Mouse (Mus musculus) stomach, embryonic 14.5 days (tissue): ENCODE results near the gene Lekr1. TPM values are rescaled to one million over a fixed set of nuclear protein-coding genes. Genes with fewer than 3 reads are reported as not detected.

Source experiments
- ATAC-seq: fragments of 200-750 bp; cut with Nextera tagmentation; 2 replicates; pipeline ENCODE4 v1.8.0; 2017; ENCODE audit warnings: low read depth, moderate TSS enrichment; ENCODE audit not compliant: insufficient number of reproducible peaks, insufficient read depth, low FRiP score
- H3K27ac ChIP-seq: fragments of 300-500 bp; sonication (generic); 2 replicates; pipeline ENCODE4 v1.5.1; 2014; ENCODE audit warnings: mild to moderate bottlenecking, low read length, moderate library complexity, mixed read lengths
- H3K27me3 ChIP-seq: fragments of 300-500 bp; sonication (generic); 2 replicates; pipeline ENCODE4 v1.6.1; 2014; ENCODE audit warnings: low read length, control low read depth, mixed read lengths; ENCODE audit not compliant: control insufficient read depth, insufficient read depth
- H3K36me3 ChIP-seq: fragments of 300-500 bp; sonication (generic); 2 replicates; pipeline ENCODE4 v1.6.1; 2014; ENCODE audit warnings: mild to moderate bottlenecking, control low read depth, low read length, moderate library complexity, mixed read lengths; ENCODE audit not compliant: control insufficient read depth, insufficient read depth
- H3K4me1 ChIP-seq: fragments of 300-500 bp; sonication (generic); 2 replicates; pipeline ENCODE4 v1.6.1; 2014; ENCODE audit warnings: low read length, control low read depth, mixed read lengths; ENCODE audit not compliant: control insufficient read depth, insufficient read depth
- H3K4me2 ChIP-seq: fragments of 300-500 bp; sonication (generic); replicated peaks from 2 replicates; pipeline ENCODE4 v1.6.1; 2014; ENCODE audit warnings: low read depth, low read length, control low read depth
- H3K4me3 ChIP-seq: fragments of 300-500 bp; sonication (generic); 2 replicates; pipeline ENCODE4 v1.5.1; 2014; ENCODE audit warnings: low read depth, low read length, control low read depth
- H3K9ac ChIP-seq: fragments of 300-500 bp; sonication (generic); replicated peaks from 2 replicates; pipeline ENCODE4 v1.6.1; 2014; ENCODE audit warnings: low read depth, mild to moderate bottlenecking, control low read depth, low read length, moderate library complexity, mixed read lengths
- H3K9me3 ChIP-seq: fragments of 300-500 bp; sonication (generic); 2 replicates; pipeline ENCODE4 v1.6.1; 2016; ENCODE audit warnings: low read depth, low read length, control low read depth; ENCODE audit not compliant: control insufficient read depth
- WGBS: fragments of 180-500 bp; shearing (Covaris S2); extraction: QIAGEN DNeasy Blood & Tissue Kit; methylation state at CpG from one replicate; pipeline ENCODE4 v1.1.7; 2014; 5-methylcytosine and 5-hydroxymethylcytosine counted together
- polyA plus RNA-seq: library from polyadenylated mRNA; unstranded; fragments of >200 nt; fragmentation: Nextera tagmentation; extraction: Ambion mirVana; gene quantifications from 2 replicates; pipeline ENCODE4 v1.2.1, GENCODE M21; 2014

Gene Lekr1
- polyA plus RNA-seq, 1 experiment from 2014 or later, result 12.3 TPM

GRCm38 (mm10) chr3:65858118-65858517, 192.1 kb downstream of the Lekr1 start:
- Histone ChIP-seq H3K9me3 (no peaks in the 10 kb centered on the region), H3K36me3 (no peaks in the 10 kb centered on the region), H3K4me2 (no peak overlapping the region), H3K27me3 (no peaks in the 10 kb centered on the region), H3K9ac (no peak overlapping the region), H3K4me3 (no peak overlapping the region), H3K4me1 (peaks cover 16% of the 10 kb centered on the region; the same call in 1 of the 2 replicates), H3K27ac (no peak overlapping the region)
- WGBS, result 51% methylated on average over 11 of the region's 11 CpGs
- ATAC-seq, result no peak

- H3K9me3 ChIP-seq, result no peaks in the 10 kb centered on the region
- H3K4me1 ChIP-seq, result peaks cover 16% of the 10 kb centered on the region; the same call in 1 of the 2 replicates
- 16% methylated on average over 13 of the region's 13 CpGs for WGBS
- H3K4me2 ChIP-seq, result 0 out of 2 replicates have a peak overlapping the region, but pooled peaks have one; percentile 0
- no peak overlapping the region for H3K4me3 ChIP-seq
- no peaks in the 10 kb centered on the region for H3K36me3 ChIP-seq
- ATAC-seq, result no peak
- H3K27ac ChIP-seq, result no peak overlapping the region
- no peaks in the 10 kb centered on the region for H3K27me3 ChIP-seq
- no peak overlapping the region for H3K9ac ChIP-seq
These were observed 192.8 kb downstream of the Lekr1 start for GRCm38 (mm10) chr3:65858741-65859348.

- WGBS, result 86% methylated on average over 6 of the region's 6 CpGs
- Histone ChIP-seq H3K4me1 (peaks cover 16% of the 10 kb centered on the region; the same call in 1 of the 2 replicates), H3K4me3 (no peak overlapping the region), H3K36me3 (no peaks in the 10 kb centered on the region), H3K9me3 (no peaks in the 10 kb centered on the region), H3K4me2 (no peak overlapping the region), H3K9ac (no peak overlapping the region), H3K27me3 (no peaks in the 10 kb centered on the region), H3K27ac (no peak overlapping the region)
- no peak for ATAC-seq
These were observed 193.7 kb downstream of the Lekr1 start for GRCm38 (mm10) chr3:65859750-65860149.

DNA sequence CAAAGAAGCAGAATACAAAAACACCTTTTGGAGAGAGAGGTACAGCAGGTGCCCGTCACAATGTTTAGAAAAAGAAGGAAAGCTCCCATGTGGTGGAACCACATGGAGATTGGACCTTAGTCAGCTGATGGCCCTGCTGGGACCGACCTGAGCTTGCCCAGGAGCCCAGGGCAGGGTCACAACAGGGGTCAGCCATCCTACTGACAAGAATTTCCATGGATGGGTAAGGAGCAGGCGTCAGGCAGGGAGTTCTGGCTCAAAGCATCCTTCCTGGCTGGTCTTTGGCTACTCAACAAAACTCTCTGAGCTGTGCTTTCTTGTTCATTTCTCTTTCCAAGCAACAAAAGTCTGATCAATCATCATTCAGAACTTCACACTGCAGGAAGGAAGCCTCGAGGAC, 194.9 kb downstream of the Lekr1 start:
- no peaks in the 10 kb centered on the region for H3K36me3 ChIP-seq
- no peak overlapping the region for H3K27ac ChIP-seq
- no peaks in the 10 kb centered on the region for H3K9me3 ChIP-seq
- no peaks in the 10 kb centered on the region for H3K27me3 ChIP-seq
- H3K4me2 ChIP-seq, result no peak overlapping the region
- H3K4me3 ChIP-seq, result no peak overlapping the region
- peaks cover 16% of the 10 kb centered on the region; the same call in 1 of the 2 replicates for H3K4me1 ChIP-seq
- 40% methylated on average over 4 of the region's 4 CpGs for WGBS
- no peak for ATAC-seq
- no peak overlapping the region for H3K9ac ChIP-seq

DNA sequence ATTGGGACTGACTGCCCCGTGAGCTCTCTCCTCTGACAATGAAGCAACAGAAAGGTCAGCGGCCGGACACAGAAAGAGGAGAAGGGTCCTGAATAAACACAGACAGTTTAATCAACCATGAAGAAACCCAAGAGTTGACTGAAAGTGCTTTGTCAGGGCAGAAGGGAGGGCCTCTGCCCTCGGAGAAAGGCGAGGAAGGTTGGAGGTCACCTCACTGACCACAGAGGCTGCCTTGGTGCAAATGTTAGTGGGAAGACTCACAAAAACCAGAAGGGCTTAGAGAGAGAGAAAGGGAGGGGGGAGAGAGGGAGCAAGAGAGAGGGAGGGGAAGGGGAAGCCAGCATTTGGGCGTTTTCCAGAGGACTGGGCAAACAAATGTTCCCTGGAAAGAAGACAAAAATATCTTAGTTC, 195.4 kb downstream of the Lekr1 start:
- no peak for ATAC-seq
- no peak overlapping the region for H3K4me3 ChIP-seq
- H3K4me1 ChIP-seq, result peaks cover 16% of the 10 kb centered on the region; the same call in 1 of the 2 replicates
- no peak overlapping the region for H3K4me2 ChIP-seq
- no peaks in the 10 kb centered on the region for H3K36me3 ChIP-seq
- H3K9ac ChIP-seq, result no peak overlapping the region
- H3K27ac ChIP-seq, result no peak overlapping the region
- no peaks in the 10 kb centered on the region for H3K9me3 ChIP-seq
- no peaks in the 10 kb centered on the region for H3K27me3 ChIP-seq
- 17% methylated on average over 6 of the region's 6 CpGs for WGBS

DNA sequence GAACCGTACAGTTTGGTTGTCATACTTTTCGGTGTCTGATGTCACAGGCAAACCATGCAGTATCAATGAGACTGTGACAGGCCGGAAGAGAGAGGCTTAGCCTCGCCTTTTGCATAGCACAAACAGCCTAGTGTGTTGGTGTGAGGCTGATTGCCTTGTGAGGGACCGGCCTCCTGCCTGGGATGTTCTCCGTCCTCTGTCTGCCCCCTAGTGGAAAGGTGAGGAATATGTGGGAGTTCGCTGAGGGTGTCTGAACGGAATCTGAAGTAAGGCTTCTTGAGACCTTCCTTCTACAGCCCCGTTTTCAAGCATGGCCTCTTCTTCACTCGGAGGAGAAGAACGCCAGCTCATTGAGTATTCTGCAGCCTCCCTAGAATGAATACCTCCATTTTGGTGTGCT, 197.3 kb downstream of the Lekr1 start:
- no peak overlapping the region for H3K27ac ChIP-seq
- no peak overlapping the region for H3K9ac ChIP-seq
- no peak overlapping the region for H3K4me3 ChIP-seq
- 3% methylated on average over 11 of the region's 11 CpGs for WGBS
- ATAC-seq, result peak; percentile 76; the same call in 1 of the 2 replicates
- peaks cover 14% of the 10 kb centered on the region; the same call in 1 of the 2 replicates for H3K4me1 ChIP-seq
- H3K9me3 ChIP-seq, result no peaks in the 10 kb centered on the region
- peak overlapping the region; percentile 24; the same call in 1 of the 2 replicates for H3K4me2 ChIP-seq
- H3K27me3 ChIP-seq, result no peaks in the 10 kb centered on the region
- H3K36me3 ChIP-seq, result no peaks in the 10 kb centered on the region

DNA sequence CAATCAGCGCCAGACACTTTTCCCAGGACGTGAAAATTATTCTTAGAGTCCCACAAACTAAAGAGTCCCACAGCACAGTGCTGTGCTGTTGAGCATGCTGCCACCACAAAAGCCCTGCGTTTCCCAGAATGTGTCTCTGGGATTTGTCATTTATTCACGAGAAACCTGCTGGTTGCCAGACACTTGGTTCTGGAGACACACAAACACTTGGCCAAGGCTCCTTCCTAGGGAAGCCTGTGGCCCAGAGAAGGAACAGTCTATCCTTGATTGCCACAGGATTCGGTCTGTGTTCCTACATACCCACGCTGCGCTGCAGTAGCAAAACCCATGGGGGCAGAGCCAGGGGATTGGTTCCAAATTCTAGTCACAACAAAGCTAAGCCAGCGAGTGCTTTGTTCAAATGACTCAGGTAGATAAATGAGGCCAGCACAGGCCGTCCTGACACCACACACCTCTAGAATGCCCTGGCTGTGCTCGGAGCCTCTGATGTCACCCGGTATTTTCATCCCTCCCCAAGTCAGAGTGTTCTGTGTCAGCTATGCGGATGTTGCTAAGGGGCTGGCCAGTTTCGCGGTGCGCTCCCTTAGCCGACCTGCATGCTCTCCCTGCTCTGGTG, 197.8 kb downstream of the Lekr1 start:
- H3K27ac ChIP-seq, result no peak overlapping the region
- no peak overlapping the region for H3K9ac ChIP-seq
- H3K27me3 ChIP-seq, result no peaks in the 10 kb centered on the region
- no peak; the same call in 1 of the 2 replicates for ATAC-seq
- 55% methylated on average over 16 of the region's 16 CpGs for WGBS
- no peaks in the 10 kb centered on the region for H3K36me3 ChIP-seq
- no peak overlapping the region for H3K4me3 ChIP-seq
- H3K4me1 ChIP-seq, result peaks cover 9% of the 10 kb centered on the region; the same call in 1 of the 2 replicates
- peak overlapping the region; percentile 24; the same call in 1 of the 2 replicates for H3K4me2 ChIP-seq
- no peaks in the 10 kb centered on the region for H3K9me3 ChIP-seq

GRCm38 (mm10) chr3:65868931-65869330, 202.9 kb downstream of the Lekr1 start:
- peaks cover 8% of the 10 kb centered on the region for H3K4me1 ChIP-seq
- no peak overlapping the region for H3K9ac ChIP-seq
- WGBS, result 91% methylated on average over 8 of the region's 8 CpGs
- H3K4me3 ChIP-seq, result no peak overlapping the region
- H3K27ac ChIP-seq, result no peak overlapping the region
- no peaks in the 10 kb centered on the region for H3K36me3 ChIP-seq
- H3K4me2 ChIP-seq, result no peak overlapping the region
- ATAC-seq, result no peak
- no peaks in the 10 kb centered on the region for H3K27me3 ChIP-seq
- no peaks in the 10 kb centered on the region for H3K9me3 ChIP-seq
